Mouse (Mus musculus): Measurements from ENCODE around the gene Abca7. TPM values are rescaled to one million over a fixed set of nuclear protein-coding genes. Genes with fewer than 3 reads are reported as not detected.

Gene Abca7
- polyA plus RNA-seq, 1 experiment from 2014 or later = 3.7 TPM

DNA sequence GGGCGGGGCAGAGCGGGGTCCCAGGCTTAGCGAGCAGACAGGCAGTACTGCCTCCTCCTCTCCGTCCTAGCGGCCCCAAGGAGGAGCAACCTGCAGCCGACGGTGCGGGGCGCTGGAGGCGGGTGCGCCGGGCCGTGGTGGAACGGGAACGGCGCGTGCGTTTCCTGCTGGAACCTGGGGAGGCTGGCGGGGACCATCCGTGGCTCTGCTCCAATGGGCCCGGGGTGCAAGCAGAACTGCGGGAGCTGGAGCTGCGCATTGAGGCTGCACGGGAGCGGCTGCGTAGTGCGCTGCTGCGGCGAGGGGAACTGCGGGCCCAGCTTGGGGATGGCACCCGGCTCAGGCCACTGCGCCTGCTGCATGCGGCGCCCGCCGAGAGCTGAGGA, 19.6 kb upstream of the Abca7 start:
- H3K27ac ChIP-seq (replicated peaks) = no peak overlapping the region
- H3K36me3 ChIP-seq = peaks cover 42% of the 10 kb centered on the region
- H3K9ac ChIP-seq (replicated peaks) = no peak overlapping the region
- ATAC-seq (replicated peaks) = no peak
- WGBS = 71% methylated on average over 36 of the region's 36 CpGs
- H3K9me3 ChIP-seq = no peaks in the 10 kb centered on the region
- H3K4me1 ChIP-seq = peaks cover 10% of the 10 kb centered on the region
- H3K27me3 ChIP-seq = peaks cover 9% of the 10 kb centered on the region; the same call in 1 of the 2 replicates
- H3K4me2 ChIP-seq (replicated peaks) = no peak overlapping the region
- H3K4me3 ChIP-seq = no peak overlapping the region

DNA sequence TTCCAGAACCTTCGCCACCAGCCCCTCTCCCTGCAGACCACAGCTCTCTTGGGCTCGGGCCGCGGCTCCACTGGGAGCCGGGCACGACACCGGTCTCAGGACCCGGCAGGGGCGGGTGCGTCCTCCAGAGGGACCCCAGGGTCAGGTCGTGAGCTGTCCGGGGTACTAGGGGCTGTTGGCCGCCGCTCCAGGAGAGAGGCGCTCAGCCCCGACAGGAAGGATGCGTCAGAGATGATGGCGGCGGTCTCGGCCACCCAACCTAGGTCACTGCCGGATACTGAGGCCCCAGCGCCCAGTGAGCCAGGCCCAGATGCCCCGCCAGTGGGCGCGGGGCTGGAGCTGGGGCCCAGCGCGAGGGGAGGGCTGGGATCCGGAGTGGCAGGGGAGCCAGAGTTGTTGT, 19.0 kb upstream of the Abca7 start:
- Histone ChIP-seq H3K9me3 (no peaks in the 10 kb centered on the region), H3K27ac (replicated peaks) (no peak overlapping the region), H3K9ac (replicated peaks) (no peak overlapping the region), H3K36me3 (peaks cover 42% of the 10 kb centered on the region), H3K27me3 (0 out of 2 replicates have a peak, but pooled peaks cover 3% of the 10 kb centered on the region), H3K4me3 (no peak overlapping the region), H3K4me1 (peaks cover 14% of the 10 kb centered on the region), H3K4me2 (replicated peaks) (no peak overlapping the region)
- ATAC-seq (replicated peaks) = no peak
- WGBS = 81% methylated on average over 27 of the region's 28 CpGs

DNA sequence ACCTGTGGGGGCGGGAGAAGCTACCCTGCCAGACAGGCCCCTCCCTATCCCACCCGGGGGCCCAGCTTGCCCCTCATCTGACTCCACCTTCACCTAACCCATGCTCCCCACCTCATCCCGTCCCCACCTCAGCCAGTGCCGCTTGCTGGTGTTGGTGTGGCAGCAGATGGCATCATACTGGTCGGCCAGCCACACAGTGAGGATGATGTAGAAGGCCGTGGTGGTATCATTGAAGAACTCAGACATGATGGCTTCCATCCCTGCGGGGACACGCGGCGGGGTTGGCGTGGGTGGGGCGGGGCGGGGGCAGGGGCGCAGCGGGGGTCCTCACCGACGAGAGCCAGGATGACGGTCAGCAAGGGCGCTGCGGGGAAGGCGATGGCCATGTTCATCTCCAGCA, 18.2 kb upstream of the Abca7 start:
- no peaks in the 10 kb centered on the region for H3K27me3 ChIP-seq
- ATAC-seq (replicated peaks) = no peak

DNA sequence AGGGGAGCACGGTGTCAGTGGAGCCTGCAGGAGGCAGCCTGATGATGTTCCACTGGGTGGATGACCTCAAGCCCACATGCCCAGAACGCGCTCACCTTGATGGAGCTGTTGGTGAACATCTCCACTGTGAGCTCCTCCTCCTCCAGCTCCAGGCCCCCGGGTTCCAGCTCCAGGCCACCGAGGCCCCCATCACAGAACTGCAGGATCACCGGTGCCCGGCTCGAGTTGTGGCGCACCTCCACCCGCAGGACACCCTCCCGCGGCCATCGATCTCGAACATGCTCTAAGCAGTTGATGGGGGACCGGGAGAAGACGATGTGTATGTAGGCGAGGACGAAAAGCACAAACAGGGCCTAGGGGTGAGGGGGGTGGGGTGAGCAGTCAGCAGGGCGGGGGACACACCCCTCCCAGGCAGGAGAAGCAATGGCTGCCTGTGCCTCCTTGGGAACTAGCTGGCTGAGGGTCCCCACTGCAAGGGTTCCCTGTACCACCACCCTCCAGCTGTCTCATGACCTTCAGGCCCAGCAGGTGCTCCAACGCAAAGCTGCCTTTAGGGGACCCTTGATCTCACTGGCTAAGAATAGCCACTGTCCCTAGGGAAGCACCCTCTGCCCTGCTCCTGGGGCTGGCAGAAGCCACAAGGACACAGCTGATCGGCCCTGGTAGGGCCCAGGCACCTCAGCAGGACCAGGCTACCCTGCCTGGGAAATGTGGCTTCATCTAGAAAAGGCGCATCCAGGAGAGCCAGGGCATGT, 16.7 kb upstream of the Abca7 start:
- Histone ChIP-seq H3K27me3 (no peaks in the 10 kb centered on the region), H3K4me3 (no peak overlapping the region), H3K36me3 (peaks cover 42% of the 10 kb centered on the region), H3K27ac (replicated peaks) (no peak overlapping the region), H3K4me2 (replicated peaks) (no peak overlapping the region), H3K9ac (replicated peaks) (no peak overlapping the region), H3K4me1 (peaks cover 29% of the 10 kb centered on the region), H3K9me3 (no peaks in the 10 kb centered on the region)
- WGBS = 93% methylated on average over 22 of the region's 22 CpGs
- ATAC-seq (replicated peaks) = no peak

More for the DNA sequence above, 18.2 kb upstream of the Abca7 start:
- WGBS = 95% methylated on average over 21 of the region's 21 CpGs
- no peak overlapping the region for H3K4me3 ChIP-seq
- H3K9me3 ChIP-seq = no peaks in the 10 kb centered on the region
- peaks cover 42% of the 10 kb centered on the region for H3K36me3 ChIP-seq
- H3K4me1 ChIP-seq = peaks cover 22% of the 10 kb centered on the region
- H3K9ac ChIP-seq (replicated peaks) = no peak overlapping the region
- H3K4me2 ChIP-seq (replicated peaks) = no peak overlapping the region
- no peak overlapping the region for H3K27ac ChIP-seq (replicated peaks)

DNA sequence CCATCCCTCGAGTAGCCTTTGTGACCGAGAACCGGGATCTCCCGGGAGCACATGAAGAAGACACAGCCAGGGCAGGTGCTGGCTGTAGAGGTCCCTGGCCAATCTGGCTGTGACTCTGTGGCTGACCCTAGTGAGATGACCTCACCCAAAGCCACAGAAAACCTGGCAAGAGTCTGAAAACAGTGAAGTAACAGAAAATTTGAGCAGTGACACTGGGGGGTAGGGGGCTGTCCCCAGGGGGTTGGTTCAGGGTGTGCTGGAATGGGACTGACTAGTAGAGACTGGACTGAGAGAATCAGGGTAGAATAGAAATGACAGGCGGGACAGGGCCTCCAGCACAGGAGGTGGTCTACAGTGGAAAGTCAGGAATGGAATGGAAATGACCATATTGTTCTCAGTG, 13.1 kb upstream of the Abca7 start:
- Histone ChIP-seq H3K36me3 (peaks cover 11% of the 10 kb centered on the region), H3K4me3 (peak overlapping the region; percentile 80), H3K9me3 (no peaks in the 10 kb centered on the region), H3K4me2 (replicated peaks) (peak overlapping the region; percentile 92), H3K27ac (replicated peaks) (peak overlapping the region; percentile 97), H3K9ac (replicated peaks) (peak overlapping the region; percentile 91), H3K4me1 (peaks cover 51% of the 10 kb centered on the region), H3K27me3 (peaks cover 17% of the 10 kb centered on the region)
- no peak for ATAC-seq (replicated peaks)
- WGBS = 83% methylated on average over 5 of the region's 5 CpGs

DNA sequence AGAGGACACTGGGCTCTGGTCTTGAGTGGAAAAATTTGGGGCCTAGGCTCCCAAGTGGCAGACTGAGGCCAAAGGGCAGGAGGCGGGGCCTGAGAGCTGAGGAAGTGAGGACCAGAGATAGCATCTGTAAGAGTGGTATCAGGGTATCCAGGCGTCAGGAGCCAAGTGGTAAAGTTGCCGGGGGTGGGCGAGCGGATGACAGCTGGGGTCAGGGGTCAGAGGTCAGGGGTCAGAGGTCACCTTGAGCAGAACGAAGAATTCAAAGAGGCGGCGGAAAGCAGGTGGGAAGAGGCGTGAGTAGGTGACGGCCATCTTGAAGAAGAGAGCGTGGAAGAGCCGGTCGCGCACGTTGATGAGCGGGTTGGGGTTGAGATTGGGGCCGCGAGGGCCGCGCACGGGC, 12.6 kb upstream of the Abca7 start:
- no peaks in the 10 kb centered on the region for H3K9me3 ChIP-seq
- H3K27me3 ChIP-seq = peaks cover 21% of the 10 kb centered on the region
- peak overlapping the region; percentile 97 for H3K27ac ChIP-seq (replicated peaks)
- H3K9ac ChIP-seq (replicated peaks) = peak overlapping the region; percentile 91
- H3K4me1 ChIP-seq = peaks cover 56% of the 10 kb centered on the region
- 1% methylated on average over 16 of the region's 21 CpGs for WGBS
- peak; percentile 2; the same call in 1 of the 2 replicates for ATAC-seq (replicated peaks)
- peak overlapping the region; percentile 92 for H3K4me2 ChIP-seq (replicated peaks)
- peaks cover 6% of the 10 kb centered on the region for H3K36me3 ChIP-seq
- peak overlapping the region; percentile 80 for H3K4me3 ChIP-seq

DNA sequence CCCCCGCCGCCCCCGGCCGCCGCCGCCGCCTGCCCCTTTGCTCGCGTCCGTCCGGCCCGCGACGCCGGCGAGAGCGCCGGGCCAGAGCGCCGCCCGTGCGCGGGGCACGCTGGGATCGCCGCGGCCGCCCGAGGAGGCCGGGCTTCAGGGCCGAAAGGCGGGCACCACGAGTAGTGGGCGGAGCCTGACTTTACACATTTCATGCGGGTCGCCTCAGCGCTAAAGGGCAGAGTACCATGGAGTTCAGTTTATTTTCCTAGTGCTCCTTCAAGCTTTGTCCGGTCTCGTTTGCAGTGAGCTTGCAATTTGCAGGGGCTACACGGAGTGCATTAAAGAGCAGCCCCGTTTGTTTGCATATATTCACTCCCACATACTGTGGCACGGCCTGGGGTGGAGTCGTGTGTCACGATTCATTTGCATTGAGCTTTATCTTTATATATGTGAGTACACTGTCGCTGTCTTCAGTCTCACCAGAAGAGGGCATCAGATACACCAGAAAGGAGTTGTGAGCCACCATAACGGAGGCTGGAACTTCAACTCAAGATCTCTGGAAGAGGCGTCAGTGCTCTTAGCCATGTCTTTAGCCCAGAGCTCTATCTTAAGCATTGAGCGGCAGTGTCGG, 12.0 kb upstream of the Abca7 start, which contains the start of gene Tmem259:
Tmem259 (minus strand) TSS at position 136 of the 622 bp plus-strand sequence.
- ATAC-seq (replicated peaks) = peak; percentile 82
- peaks cover 58% of the 10 kb centered on the region for H3K4me1 ChIP-seq
- peak within 1 kb of the TSS; percentile 92 for H3K4me2 ChIP-seq (replicated peaks)
- peak within 1 kb of the TSS; percentile 97 for H3K27ac ChIP-seq (replicated peaks)
- H3K9me3 ChIP-seq = no peaks in the 10 kb centered on the region
- H3K4me3 ChIP-seq = peak within 1 kb of the TSS; percentile 80
- no peaks in the 10 kb centered on the region; the same call in 1 of the 2 replicates for H3K36me3 ChIP-seq
- H3K9ac ChIP-seq (replicated peaks) = peak within 1 kb of the TSS; percentile 91
- peaks cover 28% of the 10 kb centered on the region for H3K27me3 ChIP-seq
- WGBS = under 1% methylated on average over 44 of the region's 49 CpGs

DNA sequence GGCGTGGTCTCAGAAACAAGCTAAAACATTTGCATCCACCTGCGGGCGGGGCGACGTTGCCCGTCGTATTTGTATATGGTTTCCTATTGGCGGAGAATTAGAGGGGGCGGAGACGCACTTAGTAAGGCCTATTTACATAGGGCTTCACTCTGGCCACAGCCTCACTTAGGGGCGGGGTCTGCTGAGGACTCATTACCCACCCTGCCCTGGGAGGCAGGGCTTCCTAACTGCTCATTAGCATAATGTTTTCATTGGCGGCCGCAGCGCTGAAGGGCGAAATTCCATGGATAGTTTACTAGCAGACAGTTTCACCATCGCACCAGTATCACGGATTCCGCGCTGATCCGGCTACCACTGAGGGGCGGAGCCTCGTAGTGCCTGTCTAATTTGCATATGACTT, 11.4 kb upstream of the Abca7 start:
- H3K9me3 ChIP-seq = no peaks in the 10 kb centered on the region
- H3K4me2 ChIP-seq (replicated peaks) = peak overlapping the region; percentile 92
- peak overlapping the region; percentile 91 for H3K9ac ChIP-seq (replicated peaks)
- H3K4me1 ChIP-seq = peaks cover 58% of the 10 kb centered on the region
- peak overlapping the region; percentile 97 for H3K27ac ChIP-seq (replicated peaks)
- H3K36me3 ChIP-seq = no peaks in the 10 kb centered on the region
- H3K27me3 ChIP-seq = peaks cover 33% of the 10 kb centered on the region
- H3K4me3 ChIP-seq = peak overlapping the region; percentile 80
- ATAC-seq (replicated peaks) = peak; percentile 94
- 0% methylated on average over 22 of the region's 22 CpGs for WGBS

DNA sequence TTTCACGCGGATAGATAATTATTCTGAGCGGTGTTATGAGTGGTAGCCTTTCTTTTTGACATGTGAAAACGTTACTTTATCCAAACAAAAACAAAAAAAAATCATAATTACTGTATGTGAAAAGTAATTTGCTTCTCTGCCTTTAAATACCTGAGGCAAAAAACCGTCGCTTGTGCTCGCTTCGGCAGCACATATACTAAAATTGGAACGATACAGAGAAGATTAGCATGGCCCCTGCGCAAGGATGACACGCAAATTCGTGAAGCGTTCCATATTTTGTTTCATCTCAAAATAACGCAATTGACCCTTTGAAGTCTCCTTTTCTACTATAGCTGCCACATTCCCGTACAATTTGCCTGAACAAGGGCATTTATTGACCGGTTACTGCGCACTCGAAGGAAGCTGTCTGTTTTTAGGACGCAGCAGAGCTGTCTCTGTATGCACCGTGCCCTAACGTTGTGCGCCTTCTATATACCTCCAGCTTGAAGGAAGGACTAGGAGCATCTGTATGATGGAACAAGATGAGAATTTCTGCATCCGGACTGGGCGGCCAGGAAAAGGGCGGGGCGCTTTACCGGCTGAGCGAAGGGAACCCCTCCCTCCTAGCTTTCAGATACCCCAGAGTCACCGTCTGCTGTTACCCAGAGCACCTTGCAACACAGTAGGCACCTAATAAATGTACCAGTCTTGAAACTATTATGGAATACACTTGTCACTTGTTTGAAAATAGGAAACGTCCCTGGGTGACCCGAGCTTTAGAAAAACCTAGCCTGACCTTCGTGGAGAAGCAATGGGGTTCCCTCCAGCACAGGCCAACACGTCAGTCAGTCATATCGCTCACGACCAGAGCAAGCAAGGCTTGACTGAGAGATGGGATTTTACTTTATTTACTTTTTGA, 10.7 kb upstream of the Abca7 start:
- peak overlapping the region; percentile 91 for H3K9ac ChIP-seq (replicated peaks)
- no peaks in the 10 kb centered on the region for H3K9me3 ChIP-seq
- H3K27me3 ChIP-seq = peaks cover 36% of the 10 kb centered on the region
- H3K4me1 ChIP-seq = peaks cover 58% of the 10 kb centered on the region
- H3K27ac ChIP-seq (replicated peaks) = peak overlapping the region; percentile 97
- H3K4me3 ChIP-seq = peak overlapping the region; percentile 80
- 3% methylated on average over 35 of the region's 35 CpGs for WGBS
- ATAC-seq (replicated peaks) = no peak
- H3K36me3 ChIP-seq = no peaks in the 10 kb centered on the region
- H3K4me2 ChIP-seq (replicated peaks) = peak overlapping the region; percentile 92

DNA sequence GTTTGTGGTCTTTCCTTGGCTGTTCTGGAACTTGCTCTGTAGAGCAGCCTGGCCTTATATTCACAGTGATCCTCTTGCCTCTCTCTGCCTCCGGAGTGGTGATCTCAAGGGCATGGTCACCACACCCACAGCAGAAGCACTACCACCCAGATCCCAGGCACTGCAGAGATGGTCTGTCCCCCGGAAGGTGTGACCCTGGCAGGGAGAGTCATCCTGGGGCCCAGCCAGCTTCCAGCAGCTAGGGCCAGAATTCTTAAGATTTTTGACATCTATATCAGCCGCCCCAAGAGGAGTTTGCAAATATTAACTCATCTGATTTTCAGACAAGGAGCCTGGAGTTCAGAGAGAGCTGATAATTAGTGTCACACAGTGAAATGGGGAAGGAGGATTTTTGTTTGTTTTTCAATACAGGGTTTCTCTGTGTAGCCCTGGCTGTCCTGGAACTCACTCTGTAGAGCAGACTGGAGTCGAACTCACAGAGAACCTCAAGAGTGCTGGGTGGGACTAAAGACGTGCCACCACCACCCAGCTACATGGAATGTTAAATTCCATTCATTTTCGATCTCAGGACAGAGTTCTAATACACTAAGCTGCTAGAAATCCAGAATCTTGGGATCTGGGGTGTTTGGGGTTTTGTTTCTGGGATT, 9.9 kb upstream of the Abca7 start:
- Histone ChIP-seq H3K4me3 (peak overlapping the region; percentile 80), H3K27me3 (peaks cover 44% of the 10 kb centered on the region), H3K4me1 (peaks cover 52% of the 10 kb centered on the region), H3K9ac (replicated peaks) (peak overlapping the region; percentile 91), H3K36me3 (no peaks in the 10 kb centered on the region), H3K27ac (replicated peaks) (peak overlapping the region; percentile 97), H3K4me2 (replicated peaks) (peak overlapping the region; percentile 92), H3K9me3 (no peaks in the 10 kb centered on the region)
- WGBS = 46% methylated on average over 6 of the region's 6 CpGs
- ATAC-seq (replicated peaks) = no peak

DNA sequence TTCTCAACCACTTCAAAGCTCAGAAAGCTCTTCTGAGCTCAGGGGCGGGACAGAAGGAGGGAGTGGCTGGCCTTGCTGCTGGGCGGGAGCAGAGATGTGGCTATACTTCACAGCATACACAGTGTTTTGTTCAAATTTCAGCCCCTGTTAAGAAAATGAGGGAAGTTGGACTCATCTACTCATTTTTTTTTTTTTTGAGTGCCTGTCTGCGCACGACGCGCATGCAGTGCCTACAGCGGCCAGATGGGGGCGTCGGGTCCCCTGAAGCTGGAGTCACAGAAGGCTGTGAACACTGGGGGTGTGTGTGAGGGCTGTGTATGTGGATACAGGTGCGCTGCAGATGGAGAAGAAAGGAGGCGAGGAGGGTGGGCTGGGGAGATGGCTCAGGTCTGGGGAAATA, 9.3 kb upstream of the Abca7 start:
- peaks cover 46% of the 10 kb centered on the region for H3K4me1 ChIP-seq
- H3K27ac ChIP-seq (replicated peaks) = no peak overlapping the region
- ATAC-seq (replicated peaks) = no peak
- no peaks in the 10 kb centered on the region for H3K36me3 ChIP-seq
- WGBS = 5% methylated on average over 11 of the region's 11 CpGs
- H3K4me2 ChIP-seq (replicated peaks) = 0 out of 2 replicates have a peak overlapping the region, but pooled peaks have one; percentile 5
- H3K27me3 ChIP-seq = peaks cover 44% of the 10 kb centered on the region
- no peaks in the 10 kb centered on the region for H3K9me3 ChIP-seq
- peak overlapping the region; percentile 7; the same call in 1 of the 2 replicates for H3K4me3 ChIP-seq
- no peak overlapping the region for H3K9ac ChIP-seq (replicated peaks)

Measured in forebrain, embryonic 15.5 days (tissue).